Mouse (Mus musculus) liver, embryonic 15.5 days (tissue): ENCODE data around the gene Grk5. TPM values are rescaled to one million over a fixed set of nuclear protein-coding genes. Genes with fewer than 3 reads are reported as not detected.

Experiments
- ATAC-seq: fragments of 200-750 bp; cut with Nextera tagmentation; 2 replicates; pipeline ENCODE4 v1.8.0; 2017; ENCODE audit warnings: moderate number of reproducible peaks, mild to moderate bottlenecking, moderate library complexity; ENCODE audit not compliant: insufficient read depth
- H3K27ac ChIP-seq: fragments of 300-500 bp; sonication (generic); replicated peaks from 2 replicates; pipeline ENCODE4 v1.5.1; 2015; ENCODE audit warnings: mild to moderate bottlenecking, inconsistent platforms
- H3K27me3 ChIP-seq: fragments of 300-500 bp; sonication (generic); 2 replicates; pipeline ENCODE4 v1.6.1; 2015; ENCODE audit warnings: mild to moderate bottlenecking, inconsistent platforms
- H3K36me3 ChIP-seq: fragments of 300-500 bp; sonication (generic); replicated peaks from 2 replicates; pipeline ENCODE4 v1.6.1; 2015; ENCODE audit warnings: moderate library complexity, mild to moderate bottlenecking, inconsistent platforms
- H3K4me1 ChIP-seq: fragments of 300-500 bp; sonication (generic); replicated peaks from 2 replicates; pipeline ENCODE4 v1.6.1; 2015; ENCODE audit warnings: inconsistent platforms
- H3K4me2 ChIP-seq: fragments of 300-500 bp; sonication (generic); 2 replicates; pipeline ENCODE4 v1.6.1; 2015; ENCODE audit warnings: moderate library complexity, mild to moderate bottlenecking, inconsistent platforms
- H3K4me3 ChIP-seq: fragments of 300-500 bp; sonication (generic); replicated peaks from 2 replicates; pipeline ENCODE4 v1.5.1; 2015; ENCODE audit warnings: mild to moderate bottlenecking, inconsistent platforms
- H3K9ac ChIP-seq: fragments of 300-500 bp; sonication (generic); 2 replicates; pipeline ENCODE4 v1.6.1; 2015; ENCODE audit warnings: moderate library complexity, mild to moderate bottlenecking, inconsistent platforms
- H3K9me3 ChIP-seq: fragments of 300-500 bp; sonication (generic); replicated peaks from 2 replicates; pipeline ENCODE4 v1.6.1; 2016; ENCODE audit warnings: inconsistent platforms
- WGBS: fragments of 180-500 bp; shearing (Covaris S2); methylation state at CpG from one replicate; pipeline ENCODE4 v1.1.7; 2015; ENCODE audit warnings: mixed read lengths; ENCODE audit not compliant: insufficient replicate concordance; 5-methylcytosine and 5-hydroxymethylcytosine counted together
- polyA plus RNA-seq: library from polyadenylated mRNA; unstranded; fragments of >200 nt; fragmentation: Nextera tagmentation; extraction: Ambion mirVana; gene quantifications from 2 replicates; pipeline ENCODE4 v1.2.1, GENCODE M21; 2015

Gene Grk5
- polyA plus RNA-seq, 1 experiment from 2014 or later: 0.41 TPM

- Histone ChIP-seq H3K9ac (no peak overlapping the region), H3K4me1 (peaks cover 21% of the 10 kb centered on the region), H3K27ac (0 out of 2 replicates have a peak overlapping the region, but pooled peaks have one; percentile 6), H3K27me3 (no peaks in the 10 kb centered on the region), H3K4me2 (no peak overlapping the region), H3K36me3 (no peaks in the 10 kb centered on the region), H3K9me3 (no peaks in the 10 kb centered on the region), H3K4me3 (no peak overlapping the region)
- no peak for ATAC-seq
Measured at GRCm38 (mm10) chr19:61138655-61139054, 249.1 kb downstream of the Grk5 start.

- Histone ChIP-seq H3K4me1 (peaks cover 21% of the 10 kb centered on the region), H3K27me3 (no peaks in the 10 kb centered on the region), H3K4me3 (peak within 1 kb of the TSS; percentile 76), H3K4me2 (peak within 1 kb of the TSS; percentile 79), H3K36me3 (no peaks in the 10 kb centered on the region), H3K9me3 (no peaks in the 10 kb centered on the region), H3K9ac (peak within 1 kb of the TSS; percentile 74), H3K27ac (peak within 1 kb of the TSS; percentile 77)
- WGBS: under 1% methylated on average over 18 of the region's 18 CpGs
- peak; percentile 100 for ATAC-seq
Measured at GRCm38 (mm10) chr19:61140342-61141206, 251.0 kb downstream of the Grk5 start, which contains the start of gene Zfp950. Zfp950 (minus strand) TSS chr19:61140840.

- Histone ChIP-seq H3K4me2 (peak overlapping the region; percentile 79), H3K9ac (peak overlapping the region; percentile 74), H3K9me3 (no peaks in the 10 kb centered on the region), H3K36me3 (no peaks in the 10 kb centered on the region), H3K27me3 (no peaks in the 10 kb centered on the region), H3K27ac (peak overlapping the region; percentile 67), H3K4me3 (peak overlapping the region; percentile 76), H3K4me1 (peaks cover 21% of the 10 kb centered on the region)
- WGBS: 35% methylated on average over 4 of the region's 4 CpGs
- ATAC-seq: no peak
Measured at GRCm38 (mm10) chr19:61141299-61141698, 251.8 kb downstream of the Grk5 start.

Other genes with a start within 250 kb of the Grk5 start
- gene Nanos1, start 133.8 kb upstream of the Grk5 start, polyA plus RNA-seq: 1.2 and 1.3 TPM in 2 replicates
- gene Eif3a, start 99.1 kb upstream of the Grk5 start, polyA plus RNA-seq: 74.9 and 78.5 TPM in 2 replicates
- gene Fam45a, start 78.2 kb upstream of the Grk5 start, polyA plus RNA-seq: 20.2 and 20.9 TPM in 2 replicates
- gene Sfxn4, start 28.3 kb upstream of the Grk5 start, polyA plus RNA-seq: 0.62 and 1.1 TPM in 2 replicates
- 341 TPM in 2 replicates for gene Prdx3, start 15.2 kb upstream of the Grk5 start, polyA plus RNA-seq